Mouse (Mus musculus): Measurements from ENCODE around the gene Foxs1.

DNA sequence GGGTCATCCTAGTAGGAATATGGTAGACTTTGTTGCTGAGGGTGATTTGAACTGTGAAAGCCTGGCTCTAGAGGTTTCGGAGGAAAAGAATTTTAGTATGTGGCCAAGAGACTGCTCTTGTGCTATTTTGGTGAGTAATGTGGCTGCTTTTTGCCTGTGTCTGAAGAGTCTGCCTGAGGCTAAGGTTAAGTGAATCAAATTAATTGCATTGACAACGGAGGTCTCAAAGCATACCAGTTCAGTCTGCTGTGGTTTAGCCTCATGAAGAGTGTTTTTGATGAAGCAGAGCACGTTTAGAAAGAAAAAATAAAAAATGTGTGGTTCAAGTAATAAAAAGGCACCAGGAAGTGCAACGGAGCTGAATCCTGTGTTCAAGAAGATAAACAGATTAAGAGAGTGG is 32.5 kb upstream of the Foxs1 start:
- TF ChIP-seq CTCF (IDR thresholded peaks at IDR 0.05; ENCODE audit: low read depth) (no peak), EP300 (IDR thresholded peaks at IDR 0.05; ENCODE audit: low read depth) (no peak)
